Mouse (Mus musculus): Measurements from ENCODE around the gene Gm3776. TPM values are rescaled to one million over a fixed set of nuclear protein-coding genes. Genes with fewer than 3 reads are reported as not detected.
"Not testable (repeated sequence)": the region's sequence is repeated elsewhere in the genome, so short reads cannot be mapped to it uniquely, and the experiment has no call there.

Gm3776 gene
- polyA plus RNA-seq, 1 experiment from 2014 or later: not detected

DNA sequence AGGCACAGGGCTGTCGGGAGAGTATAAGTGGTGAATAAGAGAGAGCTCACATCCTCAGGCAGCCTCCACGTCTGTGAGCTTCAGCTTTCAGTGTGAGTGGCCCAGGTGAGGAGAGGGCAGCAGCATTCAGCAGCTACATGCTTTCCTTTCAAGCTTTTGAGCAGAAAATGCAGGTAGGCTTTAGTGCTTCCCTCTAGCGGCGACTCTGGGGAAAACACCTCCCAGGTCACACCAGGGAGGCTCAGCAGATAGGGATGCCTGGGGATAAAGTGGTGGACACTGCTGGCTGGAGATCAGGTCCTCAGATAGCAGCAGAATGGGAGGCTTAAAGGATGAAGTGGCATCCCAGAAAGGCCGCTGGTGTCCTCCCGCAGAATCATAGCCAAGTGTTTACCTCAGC, 39.2 kb downstream of the Gm3776 start:
- not testable (repeated sequence) for H3K4me2 ChIP-seq; H3K27me3 ChIP-seq (ENCODE audit: insufficient read depth, low read length); H3K4me1 ChIP-seq (ENCODE audit: insufficient read depth); H3K27ac ChIP-seq (ENCODE audit: low read depth); H3K36me3 ChIP-seq (ENCODE audit: insufficient read depth); H3K9ac ChIP-seq; H3K4me3 ChIP-seq (ENCODE audit: low read depth, low read length); H3K9me3 ChIP-seq (ENCODE audit: low read depth, low read length)
- DNase-seq: peak; percentile 78
- ATAC-seq (ENCODE audit: insufficient read depth): 0 out of 2 replicates have a peak, but pooled peaks have one; percentile 35
- peak; percentile 80 for TF ChIP-seq CTCF (IDR thresholded peaks at IDR 0.05; ENCODE audit: low read depth)
- 6% methylated on average over 6 of the region's 6 CpGs for WGBS

DNA sequence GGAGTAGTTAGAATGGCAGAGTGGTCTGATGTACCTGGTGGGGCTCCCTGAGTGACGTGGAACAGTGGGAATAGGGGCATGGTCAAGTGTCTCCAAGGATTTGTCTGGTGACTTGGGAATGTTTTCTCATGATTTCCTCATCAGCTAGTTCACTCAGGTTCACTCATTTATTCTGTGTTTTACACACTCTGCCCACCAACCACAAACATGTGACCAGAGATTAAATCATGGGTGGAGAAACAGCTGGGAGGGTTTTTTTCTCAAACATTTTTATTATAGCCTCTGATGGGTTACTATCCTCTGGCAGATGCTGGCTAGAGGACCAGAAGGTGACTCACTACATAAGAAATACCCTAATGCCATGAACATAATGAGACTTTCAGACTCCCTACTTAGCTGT, 41.3 kb downstream of the Gm3776 start:
- no peak overlapping the region for H3K27ac ChIP-seq (ENCODE audit: low read depth)
- no peak for ATAC-seq (ENCODE audit: insufficient read depth)
- 67% methylated on average over 1 of the region's 1 CpGs for WGBS
- no peak for DNase-seq
- H3K4me1 ChIP-seq (ENCODE audit: insufficient read depth): no peaks in the 10 kb centered on the region
- H3K4me3 ChIP-seq (ENCODE audit: low read depth, low read length): no peak overlapping the region
- H3K9ac ChIP-seq: no peak overlapping the region
- TF ChIP-seq CTCF (IDR thresholded peaks at IDR 0.05; ENCODE audit: low read depth): no peak
- no peaks in the 10 kb centered on the region for H3K9me3 ChIP-seq (ENCODE audit: low read depth, low read length)
- H3K36me3 ChIP-seq (ENCODE audit: insufficient read depth): no peaks in the 10 kb centered on the region
- H3K4me2 ChIP-seq: no peak overlapping the region
- H3K27me3 ChIP-seq (ENCODE audit: insufficient read depth, low read length): no peaks in the 10 kb centered on the region

DNA sequence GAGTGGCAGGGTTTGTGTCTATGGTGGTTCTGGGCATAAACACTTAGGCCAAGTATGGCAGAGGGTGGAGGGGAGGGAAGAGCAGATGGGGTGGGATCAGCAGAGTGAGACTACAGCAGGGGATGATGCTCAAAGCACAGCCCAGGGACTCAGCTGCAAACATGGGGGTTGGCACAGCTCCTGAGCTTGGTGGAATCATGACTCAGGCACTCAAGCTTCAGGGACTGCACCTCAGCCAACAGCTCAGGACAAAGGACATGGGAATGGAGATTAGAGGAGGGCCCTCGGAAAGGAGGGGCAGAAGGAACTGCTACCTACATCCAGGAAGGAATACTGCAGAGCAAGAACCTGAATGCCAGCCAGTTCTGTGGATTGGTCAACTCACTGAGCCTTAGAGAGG, 42.2 kb downstream of the Gm3776 start:
- DNase-seq: not testable (repeated sequence)
- 93% methylated on average over 1 of the region's 1 CpGs for WGBS

GRCm38 (mm10) chr9:78308122-78308521, 51.2 kb downstream of the Gm3776 start:
- H3K9me3 ChIP-seq (ENCODE audit: low read depth, low read length); H3K27ac ChIP-seq (ENCODE audit: low read depth); ATAC-seq (ENCODE audit: insufficient read depth); H3K4me1 ChIP-seq (ENCODE audit: insufficient read depth); H3K27me3 ChIP-seq (ENCODE audit: insufficient read depth, low read length); H3K36me3 ChIP-seq (ENCODE audit: insufficient read depth); H3K4me2 ChIP-seq; H3K9ac ChIP-seq; H3K4me3 ChIP-seq (ENCODE audit: low read depth, low read length); DNase-seq: not testable (repeated sequence)
- 62% methylated on average over 3 of the region's 3 CpGs for WGBS

More for the DNA sequence above, 42.2 kb downstream of the Gm3776 start:
- H3K27me3 ChIP-seq (ENCODE audit: insufficient read depth, low read length); H3K4me1 ChIP-seq (ENCODE audit: insufficient read depth); H3K36me3 ChIP-seq (ENCODE audit: insufficient read depth); H3K9ac ChIP-seq; H3K9me3 ChIP-seq (ENCODE audit: low read depth, low read length); H3K27ac ChIP-seq (ENCODE audit: low read depth); ATAC-seq (ENCODE audit: insufficient read depth); H3K4me3 ChIP-seq (ENCODE audit: low read depth, low read length); H3K4me2 ChIP-seq: not testable (repeated sequence)

DNA sequence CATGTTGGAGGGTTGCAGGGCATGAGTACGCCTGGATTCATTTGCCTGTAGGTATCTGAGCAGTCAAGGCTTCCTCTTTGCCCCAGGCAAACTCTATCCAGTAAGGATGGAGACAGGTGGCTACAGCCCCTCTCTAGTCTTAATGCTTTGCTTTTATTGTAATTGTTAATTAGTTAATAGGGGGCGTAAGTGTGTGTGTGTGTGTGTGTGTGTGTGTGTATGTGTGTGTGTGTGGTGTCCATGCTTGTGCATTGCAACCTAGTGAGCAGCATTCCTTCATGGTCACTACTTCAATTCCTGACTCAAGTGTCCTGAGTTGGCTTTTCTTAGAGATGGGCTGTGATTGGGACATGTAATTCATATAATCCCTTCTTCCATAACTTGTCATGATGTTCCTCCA, 57.8 kb downstream of the Gm3776 start, which contains the start of gene Omt2a:
Omt2a (minus strand) TSS at position 101 of the 400 bp plus-strand sequence.
- WGBS: 63% methylated on average over 2 of the region's 2 CpGs
- Histone ChIP-seq H3K4me2 (no peak within 1 kb of the TSS), H3K27me3 (ENCODE audit: insufficient read depth, low read length) (no peaks in the 10 kb centered on the region), H3K9ac (no peak within 1 kb of the TSS), H3K9me3 (ENCODE audit: low read depth, low read length) (no peaks in the 10 kb centered on the region), H3K4me1 (ENCODE audit: insufficient read depth) (no peaks in the 10 kb centered on the region), H3K27ac (ENCODE audit: low read depth) (no peak within 1 kb of the TSS), H3K36me3 (ENCODE audit: insufficient read depth) (no peaks in the 10 kb centered on the region), H3K4me3 (ENCODE audit: low read depth, low read length) (no peak within 1 kb of the TSS)
- TF ChIP-seq CTCF (IDR thresholded peaks at IDR 0.05; ENCODE audit: low read depth): no peak
- DNase-seq (no peak), ATAC-seq (ENCODE audit: insufficient read depth) (no peak)

Other genes starting within 250 kb of the Gm3776 start
- 0.38 and 0.47 TPM in 2 replicates for gene Gcm1, start 205.2 kb upstream of the Gm3776 start, polyA plus RNA-seq (2014; fragmentation: Nextera tagmentation; extraction: Ambion mirVana)
- gene Fbxo9, start 148.1 kb upstream of the Gm3776 start, polyA plus RNA-seq (2014; fragmentation: Nextera tagmentation; extraction: Ambion mirVana): 40.5 and 41.8 TPM in 2 replicates
- 22.9 and 23.2 TPM in 2 replicates for gene Ick, start 147.9 kb upstream of the Gm3776 start, polyA plus RNA-seq (2014; fragmentation: Nextera tagmentation; extraction: Ambion mirVana)
- 48.4 and 58.0 TPM in 2 replicates for gene Gsta4, start 74.4 kb upstream of the Gm3776 start, polyA plus RNA-seq (2014; fragmentation: Nextera tagmentation; extraction: Ambion mirVana)
- not detected in 2 replicates for gene Gsta1, start 26.5 kb upstream of the Gm3776 start, polyA plus RNA-seq (2014; fragmentation: Nextera tagmentation; extraction: Ambion mirVana)
- not detected in 2 replicates for gene Gm10639, start 32.8 kb downstream of the Gm3776 start, polyA plus RNA-seq (2014; fragmentation: Nextera tagmentation; extraction: Ambion mirVana)
- gene Omt2a, start 57.7 kb downstream of the Gm3776 start, polyA plus RNA-seq (2014; fragmentation: Nextera tagmentation; extraction: Ambion mirVana): not detected in 2 replicates
- gene Omt2b, start 70.5 kb downstream of the Gm3776 start, polyA plus RNA-seq (2014; fragmentation: Nextera tagmentation; extraction: Ambion mirVana): not detected in 2 replicates
- gene Gsta2, start 98.7 kb downstream of the Gm3776 start, polyA plus RNA-seq (2014; fragmentation: Nextera tagmentation; extraction: Ambion mirVana): 0.21 TPM in 1 of 2 replicates, not detected in the other
- not detected in 2 replicates for gene Dppa5a, start 111.0 kb downstream of the Gm3776 start, polyA plus RNA-seq (2014; fragmentation: Nextera tagmentation; extraction: Ambion mirVana)
- 1.7 and 2.9 TPM in 2 replicates for gene Ooep, start 121.6 kb downstream of the Gm3776 start, polyA plus RNA-seq (2014; fragmentation: Nextera tagmentation; extraction: Ambion mirVana)
- gene Ddx43, start 138.6 kb downstream of the Gm3776 start, polyA plus RNA-seq (2014; fragmentation: Nextera tagmentation; extraction: Ambion mirVana): 0.14 and 0.18 TPM in 2 replicates
- 3.1 and 3.4 TPM in 2 replicates for gene Cgas, start 186.1 kb downstream of the Gm3776 start, polyA plus RNA-seq (2014; fragmentation: Nextera tagmentation; extraction: Ambion mirVana)
- gene Mto1, start 191.1 kb downstream of the Gm3776 start, polyA plus RNA-seq (2014; fragmentation: Nextera tagmentation; extraction: Ambion mirVana): 25.0 and 26.8 TPM in 2 replicates
- gene Gm17324, start 191.7 kb downstream of the Gm3776 start, polyA plus RNA-seq (2014; fragmentation: Nextera tagmentation; extraction: Ambion mirVana): 0.38 and 1.0 TPM in 2 replicates
- gene Eef1a1, start 232.0 kb downstream of the Gm3776 start, polyA plus RNA-seq (2014; fragmentation: Nextera tagmentation; extraction: Ambion mirVana): 5,431 and 5,487 TPM in 2 replicates

Data from lung, embryonic 14.5 days (tissue).